Mouse (Mus musculus): ENCODE data around the gene Gas2l2. TPM values are rescaled to one million over a fixed set of nuclear protein-coding genes. Genes with fewer than 3 reads are reported as not detected.

Gene Gas2l2
- polyA plus RNA-seq, 1 experiment from 2014 or later, result 0.18 TPM

DNA sequence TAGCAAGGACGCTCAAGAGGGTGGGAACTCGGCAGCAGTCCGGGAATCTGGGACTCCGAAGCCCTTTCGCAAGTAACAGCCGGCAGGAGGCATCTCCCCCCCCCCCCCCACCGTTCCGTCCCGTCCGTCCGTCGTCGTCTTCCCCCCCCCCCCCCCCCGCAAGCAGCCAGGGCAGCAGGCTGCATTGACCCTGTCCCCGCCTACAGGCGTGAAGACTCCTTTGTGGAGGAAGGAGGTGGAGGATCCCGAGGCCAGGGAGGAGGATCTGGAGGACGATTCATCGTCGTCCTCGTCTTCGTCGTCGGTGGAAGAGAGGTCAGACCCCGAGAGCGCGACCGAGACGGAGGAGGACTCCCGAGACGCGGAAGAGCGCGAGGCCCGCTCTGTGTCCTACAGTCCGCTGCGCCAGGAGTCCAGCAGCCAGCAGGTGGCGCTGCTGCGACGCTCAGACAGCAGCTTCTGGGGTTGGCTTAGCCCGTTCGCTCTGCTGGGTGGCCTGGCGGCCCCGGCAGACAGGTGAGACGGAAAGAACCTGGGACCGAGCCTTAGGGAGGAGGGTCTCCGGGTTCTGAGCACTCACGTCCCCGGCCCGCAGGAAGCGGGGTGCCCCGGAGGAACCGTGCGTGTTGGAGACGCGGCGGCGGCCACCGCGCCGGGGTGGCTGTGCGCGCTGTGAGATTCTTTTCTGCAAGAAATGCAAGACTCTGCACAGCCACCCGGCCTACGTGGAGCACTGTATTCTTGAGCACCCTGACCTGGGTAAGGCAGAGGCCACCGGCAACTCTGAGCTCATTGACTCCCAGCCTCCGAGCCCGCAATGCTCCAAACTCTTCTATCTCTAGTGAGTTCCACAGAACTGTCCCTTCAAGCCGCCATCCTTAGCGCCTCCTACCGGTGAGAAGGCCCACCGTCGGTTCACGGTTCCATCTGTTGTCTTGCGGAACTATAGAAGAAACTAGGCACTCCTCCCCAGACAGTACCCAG lies 11.1 kb upstream of the Gas2l2 start:
- Histone ChIP-seq H3K27ac (peak overlapping the region; percentile 87), H3K9me3 (no peaks in the 10 kb centered on the region), H3K4me3 (peak overlapping the region; percentile 78), H3K36me3 (no peaks in the 10 kb centered on the region), H3K4me1 (peaks cover 52% of the 10 kb centered on the region), H3K27me3 (ENCODE audit: insufficient read depth, poor library complexity, severe bottlenecking) (peaks cover 49% of the 10 kb centered on the region)
- DNase-seq (ENCODE audit: low spot score), result peak; percentile 92
- under 1% methylated on average over 61 of the region's 75 CpGs for WGBS

DNA sequence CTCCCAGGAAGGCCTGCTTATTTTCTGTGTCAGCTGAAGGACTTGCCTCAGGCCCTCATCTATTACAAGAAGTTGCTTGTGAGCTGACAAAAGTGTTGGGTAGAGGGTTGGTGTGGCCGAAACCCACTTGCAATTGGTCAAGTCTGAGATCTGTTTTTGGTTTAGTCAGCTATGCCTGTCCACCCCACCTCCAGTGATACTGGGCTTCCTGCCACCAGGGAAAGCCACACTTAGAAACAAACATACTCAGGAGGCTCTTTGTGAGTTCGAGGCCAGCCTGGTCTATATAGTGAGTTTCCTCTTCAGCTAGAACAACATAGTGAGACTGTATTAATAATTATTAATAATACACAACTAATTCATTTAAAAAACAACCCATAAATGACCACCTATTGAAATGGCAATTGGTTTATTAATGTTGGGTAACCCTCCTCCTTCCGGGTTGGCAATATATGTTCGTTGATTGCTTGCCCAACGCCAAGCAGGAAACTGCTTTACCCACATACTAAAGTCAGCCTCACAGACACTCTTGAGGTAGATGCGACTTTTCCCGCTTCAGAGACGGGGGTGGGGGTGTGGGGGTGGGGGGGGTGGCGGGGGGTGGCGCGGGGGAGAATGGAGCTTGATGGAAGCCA lies 10.3 kb upstream of the Gas2l2 start:
- no peaks in the 10 kb centered on the region for H3K36me3 ChIP-seq
- peak overlapping the region; percentile 78 for H3K4me3 ChIP-seq
- peak overlapping the region; percentile 87 for H3K27ac ChIP-seq
- peaks cover 41% of the 10 kb centered on the region for H3K27me3 ChIP-seq (ENCODE audit: insufficient read depth, poor library complexity, severe bottlenecking)
- H3K4me1 ChIP-seq, result peaks cover 45% of the 10 kb centered on the region
- H3K9me3 ChIP-seq, result no peaks in the 10 kb centered on the region
- WGBS, result 32% methylated on average over 11 of the region's 11 CpGs
- no peak for DNase-seq (ENCODE audit: low spot score)

DNA sequence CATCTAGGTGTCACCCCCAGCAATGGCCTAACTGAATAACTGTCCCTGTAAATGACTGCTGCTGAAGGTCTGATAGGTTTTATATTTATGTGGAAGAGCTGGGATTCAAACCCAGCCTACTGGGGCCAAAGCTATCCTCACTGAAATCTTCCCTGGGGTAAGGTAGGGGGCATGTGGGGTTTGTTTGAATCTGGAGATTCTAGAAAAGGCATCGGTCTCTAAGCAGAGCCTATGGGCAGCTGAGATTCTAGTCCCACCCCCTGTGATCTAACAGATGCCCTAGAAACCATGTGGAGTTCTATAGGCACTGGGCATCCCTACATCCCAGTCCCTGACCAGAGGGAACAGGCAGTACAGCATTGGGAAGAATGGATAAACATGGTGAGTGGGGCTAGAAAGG lies 8.1 kb upstream of the Gas2l2 start, which contains the start of gene 1700020L24Rik:
Gene 1700020L24Rik (plus strand): TSS at position 301 of the 400 bp plus-strand sequence.
- 79% methylated on average over 1 of the region's 1 CpGs for WGBS
- H3K4me1 ChIP-seq, result peaks cover 26% of the 10 kb centered on the region
- H3K4me3 ChIP-seq, result no peak within 1 kb of the TSS
- H3K36me3 ChIP-seq, result no peaks in the 10 kb centered on the region
- H3K9me3 ChIP-seq, result no peaks in the 10 kb centered on the region
- DNase-seq (ENCODE audit: low spot score), result no peak
- H3K27ac ChIP-seq, result no peak within 1 kb of the TSS
- peaks cover 20% of the 10 kb centered on the region for H3K27me3 ChIP-seq (ENCODE audit: insufficient read depth, poor library complexity, severe bottlenecking)

DNA sequence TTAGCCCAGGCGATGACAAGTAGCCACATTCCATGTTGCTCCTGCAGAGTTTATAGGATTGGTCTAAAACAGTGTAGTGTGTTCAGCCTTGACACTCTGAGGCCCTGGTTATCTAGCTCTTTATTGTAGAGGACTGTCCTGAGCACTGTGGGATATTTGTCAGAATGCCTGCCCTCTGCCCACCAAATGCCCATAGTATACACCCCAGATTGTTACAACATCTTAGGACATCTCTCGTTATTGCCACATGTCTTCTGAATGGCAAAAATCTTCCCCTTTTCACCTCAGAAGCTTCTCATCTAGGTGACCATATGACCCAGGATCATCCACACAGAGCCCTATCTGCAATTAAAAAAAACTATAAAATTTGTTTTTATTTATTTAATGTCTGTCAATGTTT lies 3.3 kb upstream of the Gas2l2 start:
- Histone ChIP-seq H3K36me3 (no peaks in the 10 kb centered on the region), H3K27ac (peak overlapping the region; percentile 62; the same call in 1 of the 2 replicates), H3K4me3 (no peak overlapping the region), H3K9me3 (no peaks in the 10 kb centered on the region), H3K4me1 (peaks cover 32% of the 10 kb centered on the region), H3K27me3 (ENCODE audit: insufficient read depth, poor library complexity, severe bottlenecking) (peaks cover 23% of the 10 kb centered on the region)
- 53% methylated on average over 2 of the region's 2 CpGs for WGBS
- DNase-seq (ENCODE audit: low spot score), result no peak

DNA sequence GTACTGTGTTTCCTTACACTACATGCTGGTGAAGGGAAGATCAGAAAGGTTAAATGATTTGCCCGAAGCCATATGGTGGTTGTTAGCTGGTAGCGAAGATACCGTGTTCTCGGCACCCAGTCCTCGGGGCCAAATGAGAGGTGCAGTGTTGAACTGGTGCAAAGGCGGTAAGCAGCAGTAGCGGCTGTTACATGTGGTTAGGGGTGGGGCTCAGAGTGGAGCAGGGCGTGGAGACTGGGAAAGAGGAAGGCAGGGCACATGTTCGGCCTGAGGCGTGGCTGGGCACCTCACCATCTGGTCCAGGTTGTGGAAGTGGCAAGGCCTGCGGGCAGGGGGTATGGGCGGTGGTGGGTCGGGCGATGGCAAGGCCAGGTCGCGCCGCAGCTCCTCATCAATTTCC lies 2.3 kb downstream of the Gas2l2 start:
- H3K4me3 ChIP-seq, result peak overlapping the region; percentile 45
- H3K27ac ChIP-seq, result no peak overlapping the region
- 25% methylated on average over 17 of the region's 17 CpGs for WGBS
- no peaks in the 10 kb centered on the region for H3K36me3 ChIP-seq
- peaks cover 32% of the 10 kb centered on the region for H3K4me1 ChIP-seq
- DNase-seq (ENCODE audit: low spot score), result no peak
- no peaks in the 10 kb centered on the region for H3K9me3 ChIP-seq
- peaks cover 56% of the 10 kb centered on the region for H3K27me3 ChIP-seq (ENCODE audit: insufficient read depth, poor library complexity, severe bottlenecking)

DNA sequence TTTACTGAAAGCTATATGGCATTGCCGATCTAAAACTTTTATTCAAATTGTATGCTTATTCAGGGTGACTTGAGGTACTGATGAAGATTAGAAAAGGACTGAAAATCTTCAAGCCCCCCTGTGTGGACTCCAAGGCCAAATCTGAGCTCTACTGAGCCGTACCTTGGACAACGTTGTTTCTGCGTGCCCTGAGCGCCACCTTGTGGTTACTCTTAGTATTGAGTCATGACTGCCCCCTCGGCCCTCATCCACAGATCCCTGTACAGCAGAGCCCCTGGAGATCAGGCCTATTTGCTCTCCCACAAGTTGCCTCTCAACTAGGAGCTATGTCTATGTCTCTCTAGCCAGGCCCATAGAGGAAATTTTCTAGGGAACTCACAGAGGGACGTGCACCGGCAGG lies 4.6 kb downstream of the Gas2l2 start:
- WGBS, result 9% methylated on average over 8 of the region's 8 CpGs
- Histone ChIP-seq H3K27me3 (ENCODE audit: insufficient read depth, poor library complexity, severe bottlenecking) (peaks cover 69% of the 10 kb centered on the region), H3K36me3 (no peaks in the 10 kb centered on the region), H3K4me3 (no peak overlapping the region), H3K4me1 (peaks cover 18% of the 10 kb centered on the region), H3K9me3 (no peaks in the 10 kb centered on the region), H3K27ac (no peak overlapping the region)
- DNase-seq (ENCODE audit: low spot score), result no peak

DNA sequence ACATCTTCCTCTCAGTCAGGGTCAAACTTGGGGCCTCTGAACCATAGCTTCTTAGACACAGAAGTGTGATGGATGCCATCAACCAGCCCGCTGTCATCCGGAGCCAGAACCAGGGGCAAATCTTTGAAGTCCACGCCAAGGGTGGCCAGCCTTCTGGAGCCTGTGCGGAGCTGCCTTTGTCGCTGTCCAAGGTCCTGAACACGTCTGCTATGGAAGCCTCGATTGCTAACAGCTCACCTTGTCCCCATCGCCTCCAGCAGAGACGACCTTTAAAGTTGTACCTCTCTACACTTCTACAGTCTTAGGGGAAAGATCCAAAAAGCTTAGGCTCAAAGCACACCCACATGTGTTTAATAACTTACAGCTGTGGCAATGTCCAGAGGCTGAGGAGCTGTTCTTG lies 8.0 kb downstream of the Gas2l2 start:
- H3K27me3 ChIP-seq (ENCODE audit: insufficient read depth, poor library complexity, severe bottlenecking), result peaks cover 62% of the 10 kb centered on the region
- no peaks in the 10 kb centered on the region for H3K36me3 ChIP-seq
- peaks cover 6% of the 10 kb centered on the region for H3K4me1 ChIP-seq
- WGBS, result 4% methylated on average over 9 of the region's 9 CpGs
- H3K4me3 ChIP-seq, result no peak overlapping the region
- DNase-seq (ENCODE audit: low spot score), result peak; percentile 88
- H3K9me3 ChIP-seq, result no peaks in the 10 kb centered on the region
- H3K27ac ChIP-seq, result no peak overlapping the region

DNA sequence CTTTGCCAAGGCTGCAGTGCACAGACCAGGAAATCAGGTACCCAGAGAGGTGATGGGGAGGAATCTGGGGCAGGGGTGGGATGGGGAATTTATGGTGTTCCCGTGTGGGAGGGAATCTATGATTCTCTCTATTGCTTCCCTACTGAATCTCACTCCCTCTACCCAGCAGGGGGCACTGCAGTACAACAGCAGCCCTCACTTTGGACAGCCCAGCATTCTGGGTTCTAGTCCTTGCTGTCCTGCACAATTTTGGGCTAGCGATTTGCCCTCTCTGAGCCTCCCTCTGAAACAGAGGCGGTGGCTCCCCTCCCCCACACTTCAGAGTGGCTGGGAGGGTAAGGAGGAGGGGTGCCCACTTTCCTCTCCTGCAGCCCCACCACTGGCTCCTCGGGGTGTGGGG lies 8.9 kb downstream of the Gas2l2 start:
- Histone ChIP-seq H3K27ac (no peak overlapping the region), H3K27me3 (ENCODE audit: insufficient read depth, poor library complexity, severe bottlenecking) (peaks cover 58% of the 10 kb centered on the region), H3K4me3 (no peak overlapping the region), H3K36me3 (no peaks in the 10 kb centered on the region), H3K4me1 (peaks cover 6% of the 10 kb centered on the region), H3K9me3 (no peaks in the 10 kb centered on the region)
- WGBS, result 29% methylated on average over 4 of the region's 4 CpGs
- no peak for DNase-seq (ENCODE audit: low spot score)

DNA sequence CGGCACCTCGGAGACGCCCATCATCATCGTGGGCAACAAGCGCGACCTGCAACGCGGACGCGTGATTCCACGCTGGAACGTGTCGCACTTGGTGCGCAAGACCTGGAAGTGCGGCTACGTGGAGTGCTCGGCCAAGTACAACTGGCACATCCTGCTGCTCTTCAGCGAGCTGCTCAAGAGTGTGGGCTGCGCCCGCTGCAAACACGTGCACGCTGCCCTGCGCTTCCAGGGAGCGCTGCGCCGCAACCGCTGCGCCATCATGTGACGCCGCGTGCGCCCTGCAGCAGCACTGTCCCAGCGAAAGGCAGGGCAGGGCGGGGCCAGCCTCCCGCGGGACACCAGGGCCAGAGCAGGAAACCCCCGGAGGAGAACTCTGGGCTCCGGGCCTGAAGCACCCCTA lies 10.7 kb downstream of the Gas2l2 start:
- Histone ChIP-seq H3K4me3 (peak overlapping the region; percentile 34), H3K4me1 (peaks cover 6% of the 10 kb centered on the region), H3K9me3 (no peaks in the 10 kb centered on the region), H3K27ac (no peak overlapping the region), H3K36me3 (no peaks in the 10 kb centered on the region), H3K27me3 (ENCODE audit: insufficient read depth, poor library complexity, severe bottlenecking) (peaks cover 52% of the 10 kb centered on the region)
- WGBS, result 6% methylated on average over 38 of the region's 38 CpGs
- no peak for DNase-seq (ENCODE audit: low spot score)

DNA sequence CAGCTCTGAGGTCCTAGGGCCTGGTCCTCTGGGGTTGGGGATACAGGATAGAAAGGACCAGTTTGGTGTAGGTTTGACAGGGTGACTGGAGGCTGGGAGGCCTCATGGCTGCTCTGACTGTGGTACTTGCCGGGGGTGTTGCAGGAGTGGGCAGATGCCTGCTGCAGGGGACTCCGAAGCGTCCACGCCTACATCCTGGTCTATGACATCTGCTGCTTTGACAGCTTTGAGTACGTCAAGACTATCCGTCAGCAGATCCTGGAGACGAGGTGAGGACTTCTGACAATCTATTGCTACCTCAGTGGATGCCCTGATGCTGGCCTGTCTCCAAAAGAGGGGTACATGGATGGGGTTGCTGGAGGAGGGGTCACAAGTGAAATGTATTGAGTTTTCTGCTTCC lies 11.5 kb downstream of the Gas2l2 start:
- H3K9me3 ChIP-seq, result no peaks in the 10 kb centered on the region
- no peaks in the 10 kb centered on the region for H3K36me3 ChIP-seq
- peaks cover 6% of the 10 kb centered on the region for H3K4me1 ChIP-seq
- H3K4me3 ChIP-seq, result no peak overlapping the region
- WGBS, result 75% methylated on average over 7 of the region's 7 CpGs
- H3K27me3 ChIP-seq (ENCODE audit: insufficient read depth, poor library complexity, severe bottlenecking), result peaks cover 57% of the 10 kb centered on the region
- H3K27ac ChIP-seq, result no peak overlapping the region
- no peak for DNase-seq (ENCODE audit: low spot score)

DNA sequence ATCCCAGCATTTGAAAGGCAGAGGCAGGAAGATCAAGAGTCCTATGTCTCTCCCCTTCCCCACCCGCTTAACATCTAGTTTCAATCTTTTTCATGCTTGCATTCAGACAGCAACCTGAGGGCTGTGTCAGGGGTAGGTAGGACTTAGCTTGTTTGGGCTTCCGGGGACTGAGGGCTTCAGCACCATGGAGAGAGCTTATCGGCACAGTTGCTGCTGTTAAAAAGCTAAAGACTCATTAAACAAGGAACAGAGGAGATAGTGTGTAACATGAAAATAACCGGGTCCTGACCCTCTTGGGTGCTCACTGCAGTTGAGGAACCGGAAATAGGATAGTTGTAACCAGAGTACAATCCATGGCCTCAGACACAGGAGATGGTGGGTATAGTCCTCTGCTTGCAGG lies 12.2 kb downstream of the Gas2l2 start:
- no peaks in the 10 kb centered on the region for H3K9me3 ChIP-seq
- H3K36me3 ChIP-seq, result no peaks in the 10 kb centered on the region
- peaks cover 6% of the 10 kb centered on the region for H3K4me1 ChIP-seq
- 7% methylated on average over 5 of the region's 5 CpGs for WGBS
- DNase-seq (ENCODE audit: low spot score), result no peak
- no peak overlapping the region for H3K4me3 ChIP-seq
- H3K27me3 ChIP-seq (ENCODE audit: insufficient read depth, poor library complexity, severe bottlenecking), result peaks cover 59% of the 10 kb centered on the region
- no peak overlapping the region for H3K27ac ChIP-seq

DNA sequence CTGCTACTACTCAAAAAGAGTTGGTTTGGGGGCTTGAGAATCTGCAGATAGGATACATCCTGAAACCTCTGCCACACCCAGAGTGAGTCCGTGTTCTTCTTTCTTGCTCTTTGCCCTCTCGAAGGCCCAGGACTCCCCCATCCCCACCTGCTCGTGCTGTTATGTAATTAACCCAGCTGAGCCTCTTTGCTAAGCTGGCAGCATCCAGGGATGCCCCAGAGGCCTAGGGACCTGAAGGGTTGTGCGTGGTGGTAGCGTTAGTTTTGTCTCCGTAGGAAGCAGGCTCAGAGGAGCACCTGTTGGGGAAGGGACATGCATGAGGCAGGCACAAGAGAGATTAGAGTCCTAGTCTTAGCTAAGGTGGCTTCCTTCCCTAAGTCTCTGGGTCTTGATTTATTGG lies 18.7 kb downstream of the Gas2l2 start:
- Histone ChIP-seq H3K27me3 (ENCODE audit: insufficient read depth, poor library complexity, severe bottlenecking) (peaks cover 24% of the 10 kb centered on the region), H3K9me3 (no peaks in the 10 kb centered on the region), H3K4me1 (peaks cover 50% of the 10 kb centered on the region), H3K36me3 (no peaks in the 10 kb centered on the region), H3K27ac (peak overlapping the region; percentile 93; the same call in 1 of the 2 replicates), H3K4me3 (peak overlapping the region; percentile 92)
- DNase-seq (ENCODE audit: low spot score), result peak; percentile 57
- 46% methylated on average over 6 of the region's 6 CpGs for WGBS

DNA sequence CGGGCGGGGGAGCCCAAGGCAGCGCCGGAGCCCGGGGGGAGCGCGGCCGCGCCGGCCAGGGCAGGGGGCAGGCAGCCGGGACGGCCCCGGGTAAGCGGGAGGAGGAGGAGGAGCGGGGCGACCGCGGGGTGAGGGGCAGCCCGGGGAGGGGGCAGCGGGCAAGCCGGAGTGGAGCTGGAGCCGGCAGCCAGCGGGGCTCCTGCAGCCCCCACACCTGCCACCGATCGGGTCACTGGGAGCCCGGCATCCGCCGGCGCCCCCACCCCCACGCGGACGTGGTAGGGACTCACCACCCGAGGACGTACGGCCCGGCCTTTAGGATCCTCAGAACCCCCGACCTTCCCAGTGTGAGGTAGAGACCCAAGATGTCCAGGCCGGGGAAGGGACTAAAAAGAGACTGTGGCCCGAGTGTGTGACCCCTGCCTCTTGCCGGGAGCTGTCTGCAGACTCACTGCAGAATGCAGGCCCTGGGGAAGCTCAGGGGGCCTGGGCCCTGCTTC lies 19.4 kb downstream of the Gas2l2 start:
- Histone ChIP-seq H3K4me1 (peaks cover 54% of the 10 kb centered on the region), H3K4me3 (peak overlapping the region; percentile 92), H3K27ac (peak overlapping the region; percentile 93), H3K27me3 (ENCODE audit: insufficient read depth, poor library complexity, severe bottlenecking) (peaks cover 24% of the 10 kb centered on the region), H3K9me3 (no peaks in the 10 kb centered on the region), H3K36me3 (no peaks in the 10 kb centered on the region)
- WGBS, result under 1% methylated on average over 32 of the region's 40 CpGs
- peak; percentile 74 for DNase-seq (ENCODE audit: low spot score)
